Mouse (Mus musculus): ENCODE measurements around the gene Jam2. TPM values are rescaled to one million over a fixed set of nuclear protein-coding genes. Genes with fewer than 3 reads are reported as not detected.

The Jam2 gene
- polyA plus RNA-seq, 1 experiment from 2014 or later: 2.0 TPM

GRCm38 (mm10) chr16:84817423-84817822 lies 43.5 kb downstream of the Jam2 start:
- no peaks in the 10 kb centered on the region for H3K4me1 ChIP-seq (replicated peaks)
- ATAC-seq (ENCODE audit: insufficient read depth): no peak
- H3K36me3 ChIP-seq (replicated peaks): no peaks in the 10 kb centered on the region
- no peaks in the 10 kb centered on the region for H3K9me3 ChIP-seq (replicated peaks)
- no peak overlapping the region for H3K27ac ChIP-seq (replicated peaks)
- no peak overlapping the region for H3K9ac ChIP-seq
- 30% methylated on average over 7 of the region's 7 CpGs for WGBS (ENCODE audit: insufficient replicate concordance)
- H3K4me3 ChIP-seq (replicated peaks): no peak overlapping the region
- H3K4me2 ChIP-seq: no peak overlapping the region
- H3K27me3 ChIP-seq: no peaks in the 10 kb centered on the region

- Histone ChIP-seq H3K27ac (replicated peaks) (no peak overlapping the region), H3K4me3 (replicated peaks) (no peak overlapping the region)
Measured at GRCm38 (mm10) chr16:84825009-84825408, 51.1 kb downstream of the Jam2 start.

GRCm38 (mm10) chr16:84831696-84832095 lies 57.8 kb downstream of the Jam2 start:
- Histone ChIP-seq H3K27ac (replicated peaks) (no peak overlapping the region), H3K4me3 (replicated peaks) (no peak overlapping the region), H3K9ac (no peak overlapping the region), H3K27me3 (no peaks in the 10 kb centered on the region), H3K36me3 (replicated peaks) (peaks cover 57% of the 10 kb centered on the region), H3K4me2 (no peak overlapping the region), H3K4me1 (replicated peaks) (peaks cover 17% of the 10 kb centered on the region), H3K9me3 (replicated peaks) (no peaks in the 10 kb centered on the region)
- ATAC-seq (ENCODE audit: insufficient read depth): no peak
- WGBS (ENCODE audit: insufficient replicate concordance): 75% methylated on average over 5 of the region's 5 CpGs

More at GRCm38 (mm10) chr16:84825009-84825408, 51.1 kb downstream of the Jam2 start:
- WGBS (ENCODE audit: insufficient replicate concordance): 71% methylated on average over 6 of the region's 6 CpGs
- Histone ChIP-seq H3K36me3 (replicated peaks) (peaks cover 63% of the 10 kb centered on the region), H3K27me3 (no peaks in the 10 kb centered on the region), H3K4me2 (no peak overlapping the region), H3K9ac (no peak overlapping the region), H3K9me3 (replicated peaks) (no peaks in the 10 kb centered on the region), H3K4me1 (replicated peaks) (no peaks in the 10 kb centered on the region)
- no peak for ATAC-seq (ENCODE audit: insufficient read depth)

- Histone ChIP-seq H3K4me3 (replicated peaks) (no peak overlapping the region), H3K36me3 (replicated peaks) (peaks cover 47% of the 10 kb centered on the region), H3K4me2 (no peak overlapping the region), H3K9me3 (replicated peaks) (no peaks in the 10 kb centered on the region), H3K4me1 (replicated peaks) (peaks cover 23% of the 10 kb centered on the region), H3K27me3 (no peaks in the 10 kb centered on the region), H3K9ac (no peak overlapping the region), H3K27ac (replicated peaks) (no peak overlapping the region)
- no peak for ATAC-seq (ENCODE audit: insufficient read depth)
- WGBS (ENCODE audit: insufficient replicate concordance): 88% methylated on average over 5 of the region's 5 CpGs
Measured at GRCm38 (mm10) chr16:84832736-84833135, 58.8 kb downstream of the Jam2 start.

GRCm38 (mm10) chr16:84834344-84834743 lies 60.4 kb downstream of the Jam2 start:
- Histone ChIP-seq H3K4me3 (replicated peaks) (peak overlapping the region; percentile 97), H3K4me2 (peak overlapping the region; percentile 73), H3K9me3 (replicated peaks) (no peaks in the 10 kb centered on the region), H3K9ac (peak overlapping the region; percentile 94), H3K36me3 (replicated peaks) (peaks cover 43% of the 10 kb centered on the region), H3K27ac (replicated peaks) (peak overlapping the region; percentile 94), H3K27me3 (no peaks in the 10 kb centered on the region), H3K4me1 (replicated peaks) (peaks cover 23% of the 10 kb centered on the region)
- under 1% methylated on average over 22 of the region's 22 CpGs for WGBS (ENCODE audit: insufficient replicate concordance)
- peak; percentile 16; the same call in 1 of the 2 replicates for ATAC-seq (ENCODE audit: insufficient read depth)

- Histone ChIP-seq H3K36me3 (replicated peaks) (peaks cover 40% of the 10 kb centered on the region), H3K4me1 (replicated peaks) (peaks cover 23% of the 10 kb centered on the region), H3K4me2 (peak within 1 kb of the TSS; percentile 73), H3K9me3 (replicated peaks) (no peaks in the 10 kb centered on the region), H3K27me3 (no peaks in the 10 kb centered on the region), H3K27ac (replicated peaks) (peak within 1 kb of the TSS; percentile 94), H3K9ac (peak within 1 kb of the TSS; percentile 94), H3K4me3 (replicated peaks) (peak within 1 kb of the TSS; percentile 97)
- under 1% methylated on average over 52 of the region's 52 CpGs for WGBS (ENCODE audit: insufficient replicate concordance)
- ATAC-seq (ENCODE audit: insufficient read depth): peak; percentile 90
Measured at GRCm38 (mm10) chr16:84834745-84835440, 61.0 kb downstream of the Jam2 start, which contains the start of gene Gabpa. Gene Gabpa (plus strand): TSS chr16:84834925.

- Histone ChIP-seq H3K27ac (replicated peaks) (peak within 1 kb of the TSS; percentile 94), H3K36me3 (replicated peaks) (peaks cover 38% of the 10 kb centered on the region), H3K4me1 (replicated peaks) (peaks cover 23% of the 10 kb centered on the region), H3K4me3 (replicated peaks) (peak within 1 kb of the TSS; percentile 97), H3K9ac (peak within 1 kb of the TSS; percentile 94), H3K9me3 (replicated peaks) (no peaks in the 10 kb centered on the region), H3K4me2 (peak within 1 kb of the TSS; percentile 73), H3K27me3 (no peaks in the 10 kb centered on the region)
- ATAC-seq (ENCODE audit: insufficient read depth): peak; percentile 35
- WGBS (ENCODE audit: insufficient replicate concordance): under 1% methylated on average over 55 of the region's 57 CpGs
Measured at GRCm38 (mm10) chr16:84835441-84835822, 61.5 kb downstream of the Jam2 start, which contains the start of gene Atp5j. Gene Atp5j (minus strand): TSS chr16:84835625.

GRCm38 (mm10) chr16:84835823-84836743 lies 62.2 kb downstream of the Jam2 start:
- no peak for ATAC-seq (ENCODE audit: insufficient read depth)
- no peaks in the 10 kb centered on the region for H3K27me3 ChIP-seq
- H3K9ac ChIP-seq: peak overlapping the region; percentile 94
- H3K27ac ChIP-seq (replicated peaks): peak overlapping the region; percentile 94
- WGBS (ENCODE audit: insufficient replicate concordance): 5% methylated on average over 26 of the region's 29 CpGs
- no peaks in the 10 kb centered on the region for H3K9me3 ChIP-seq (replicated peaks)
- peak overlapping the region; percentile 97 for H3K4me3 ChIP-seq (replicated peaks)
- peak overlapping the region; percentile 73 for H3K4me2 ChIP-seq
- H3K4me1 ChIP-seq (replicated peaks): peaks cover 23% of the 10 kb centered on the region
- H3K36me3 ChIP-seq (replicated peaks): peaks cover 34% of the 10 kb centered on the region

- no peak overlapping the region for H3K27ac ChIP-seq (replicated peaks)
- peaks cover 29% of the 10 kb centered on the region for H3K36me3 ChIP-seq (replicated peaks)
- no peak overlapping the region for H3K4me2 ChIP-seq
- 68% methylated on average over 2 of the region's 2 CpGs for WGBS (ENCODE audit: insufficient replicate concordance)
- no peaks in the 10 kb centered on the region for H3K27me3 ChIP-seq
- ATAC-seq (ENCODE audit: insufficient read depth): no peak
- H3K4me1 ChIP-seq (replicated peaks): peaks cover 21% of the 10 kb centered on the region
- no peak overlapping the region for H3K9ac ChIP-seq
- H3K9me3 ChIP-seq (replicated peaks): no peaks in the 10 kb centered on the region
- H3K4me3 ChIP-seq (replicated peaks): no peak overlapping the region
Measured at GRCm38 (mm10) chr16:84838576-84838975, 64.7 kb downstream of the Jam2 start.

GRCm38 (mm10) chr16:84853492-84853891 lies 79.6 kb downstream of the Jam2 start:
- Histone ChIP-seq H3K4me1 (replicated peaks) (no peaks in the 10 kb centered on the region), H3K27ac (replicated peaks) (no peak overlapping the region), H3K36me3 (replicated peaks) (peaks cover 85% of the 10 kb centered on the region), H3K4me2 (no peak overlapping the region), H3K9ac (no peak overlapping the region), H3K9me3 (replicated peaks) (no peaks in the 10 kb centered on the region), H3K27me3 (no peaks in the 10 kb centered on the region), H3K4me3 (replicated peaks) (no peak overlapping the region)
- ATAC-seq (ENCODE audit: insufficient read depth): no peak
- WGBS (ENCODE audit: insufficient replicate concordance): 87% methylated on average over 6 of the region's 6 CpGs

- H3K9me3 ChIP-seq (replicated peaks): no peaks in the 10 kb centered on the region
- H3K27ac ChIP-seq (replicated peaks): no peak overlapping the region
- H3K4me3 ChIP-seq (replicated peaks): no peak overlapping the region
- no peaks in the 10 kb centered on the region for H3K4me1 ChIP-seq (replicated peaks)
- H3K4me2 ChIP-seq: no peak overlapping the region
- H3K36me3 ChIP-seq (replicated peaks): peaks cover 43% of the 10 kb centered on the region
- WGBS (ENCODE audit: insufficient replicate concordance): 72% methylated on average over 8 of the region's 8 CpGs
- H3K9ac ChIP-seq: no peak overlapping the region
- H3K27me3 ChIP-seq: no peaks in the 10 kb centered on the region
- no peak for ATAC-seq (ENCODE audit: insufficient read depth)
Measured at GRCm38 (mm10) chr16:84864656-84865055, 90.7 kb downstream of the Jam2 start.
